Mouse (Mus musculus): ENCODE measurements around the gene Ccdc180. TPM values are rescaled to one million over a fixed set of nuclear protein-coding genes. Genes with fewer than 3 reads are reported as not detected.

The Ccdc180 gene
- polyA plus RNA-seq, 2 experiments = 0.01 to 0.08 TPM

GRCm38 (mm10) chr4:45883250-45883649 is 6.9 kb upstream of the Ccdc180 start:
- H3K4me3 ChIP-seq (ENCODE audit: insufficient read depth in 1 of 2, low read depth in 2 of 2, low read length in 2 of 2) = no peak overlapping the region
- H3K4me1 ChIP-seq (replicated peaks; ENCODE audit: control insufficient read depth in 2 of 2, insufficient read depth in 2 of 2, low read length in 1 of 2) = no peaks in the 10 kb centered on the region
- H3K27me3 ChIP-seq (ENCODE audit: control insufficient read depth, insufficient read depth, low read length) = no peaks in the 10 kb centered on the region
- H3K36me3 ChIP-seq (replicated peaks; ENCODE audit: control insufficient read depth, insufficient read depth, low read depth) = no peaks in the 10 kb centered on the region
- no peak for TF ChIP-seq CTCF (IDR thresholded peaks at IDR 0.05; ENCODE audit: low read depth)
- no peak for TF ChIP-seq EP300 (IDR thresholded peaks at IDR 0.05; ENCODE audit: low read depth)
- H3K9ac ChIP-seq (replicated peaks) = no peak overlapping the region
- H3K9me3 ChIP-seq (ENCODE audit: control insufficient read depth, low read length) = no peaks in the 10 kb centered on the region
- WGBS (ENCODE audit: insufficient replicate concordance) = 74% methylated on average over 16 of the region's 16 CpGs
- no peak overlapping the region for H3K27ac ChIP-seq
- no peak for ATAC-seq (ENCODE audit: insufficient read depth)
- H3K4me2 ChIP-seq (ENCODE audit: low read depth) = no peak overlapping the region
- no peak for DNase-seq (ENCODE audit: low read depth in 3 of 3, low spot score in 3 of 3)

GRCm38 (mm10) chr4:45889487-45889886 is 616 bp upstream of the Ccdc180 start:
- no peak overlapping the region for H3K4me2 ChIP-seq (ENCODE audit: low read depth)
- H3K27me3 ChIP-seq (ENCODE audit: control insufficient read depth, insufficient read depth, low read length) = no peaks in the 10 kb centered on the region
- peaks cover 0 to 2% of the 10 kb centered on the region in 2 experiments; a peak in 1 of 4 replicates for H3K4me1 ChIP-seq (replicated peaks; ENCODE audit: control insufficient read depth in 2 of 2, insufficient read depth in 2 of 2, low read length in 1 of 2)
- no peak overlapping the region for H3K9ac ChIP-seq (replicated peaks)
- ATAC-seq (ENCODE audit: insufficient read depth) (no peak), DNase-seq (ENCODE audit: low read depth in 3 of 3, low spot score in 3 of 3) (no peak)
- 62% methylated on average over 6 of the region's 6 CpGs for WGBS (ENCODE audit: insufficient replicate concordance)
- no peaks in the 10 kb centered on the region for H3K36me3 ChIP-seq (replicated peaks; ENCODE audit: control insufficient read depth, insufficient read depth, low read depth)
- TF ChIP-seq EP300 (IDR thresholded peaks at IDR 0.05; ENCODE audit: low read depth) (no peak), CTCF (IDR thresholded peaks at IDR 0.05; ENCODE audit: low read depth) (no peak)
- H3K27ac ChIP-seq = no peak overlapping the region
- no peaks in the 10 kb centered on the region for H3K9me3 ChIP-seq (ENCODE audit: control insufficient read depth, low read length)
- H3K4me3 ChIP-seq (ENCODE audit: insufficient read depth in 1 of 2, low read depth in 2 of 2, low read length in 2 of 2) = no peak overlapping the region

- ATAC-seq (ENCODE audit: insufficient read depth) (no peak), DNase-seq (ENCODE audit: low read depth in 3 of 3, low spot score in 3 of 3) (no peak)
- no peaks in the 10 kb centered on the region for H3K27me3 ChIP-seq (ENCODE audit: control insufficient read depth, insufficient read depth, low read length)
- no peaks in the 10 kb centered on the region for H3K9me3 ChIP-seq (ENCODE audit: control insufficient read depth, low read length)
- H3K9ac ChIP-seq (replicated peaks) = no peak overlapping the region
- H3K36me3 ChIP-seq (replicated peaks; ENCODE audit: control insufficient read depth, insufficient read depth, low read depth) = no peaks in the 10 kb centered on the region
- H3K4me2 ChIP-seq (ENCODE audit: low read depth) = no peak overlapping the region
- no peaks in the 10 kb centered on the region for H3K4me1 ChIP-seq (replicated peaks; ENCODE audit: control insufficient read depth in 2 of 2, insufficient read depth in 2 of 2, low read length in 1 of 2)
- TF ChIP-seq EP300 (IDR thresholded peaks at IDR 0.05; ENCODE audit: low read depth) = no peak
- no peak for TF ChIP-seq CTCF (IDR thresholded peaks at IDR 0.05; ENCODE audit: low read depth)
- H3K4me3 ChIP-seq (ENCODE audit: insufficient read depth in 1 of 2, low read depth in 2 of 2, low read length in 2 of 2) = no peak overlapping the region
- H3K27ac ChIP-seq = no peak overlapping the region
- whole genome bisulfite sequencing (ENCODE audit: insufficient replicate concordance) = 14% methylated on average over 16 of the region's 16 CpGs
Observed at GRCm38 (mm10) chr4:45896425-45897081, 6.5 kb downstream of the Ccdc180 start.

GRCm38 (mm10) chr4:45898413-45898812 is 8.3 kb downstream of the Ccdc180 start:
- DNase-seq (ENCODE audit: low read depth in 3 of 3, low spot score in 3 of 3) (no peak), ATAC-seq (ENCODE audit: insufficient read depth) (no peak)
- H3K27me3 ChIP-seq (ENCODE audit: control insufficient read depth, insufficient read depth, low read length) = no peaks in the 10 kb centered on the region
- H3K4me2 ChIP-seq (ENCODE audit: low read depth) = no peak overlapping the region
- H3K36me3 ChIP-seq (replicated peaks; ENCODE audit: control insufficient read depth, insufficient read depth, low read depth) = no peaks in the 10 kb centered on the region
- H3K27ac ChIP-seq = no peak overlapping the region
- TF ChIP-seq EP300 (IDR thresholded peaks at IDR 0.05; ENCODE audit: low read depth) (no peak), CTCF (IDR thresholded peaks at IDR 0.05; ENCODE audit: low read depth) (no peak)
- H3K4me1 ChIP-seq (replicated peaks; ENCODE audit: control insufficient read depth in 2 of 2, insufficient read depth in 2 of 2, low read length in 1 of 2) = no peaks in the 10 kb centered on the region
- H3K9me3 ChIP-seq (ENCODE audit: control insufficient read depth, low read length) = no peaks in the 10 kb centered on the region
- 21% methylated on average over 5 of the region's 5 CpGs for WGBS (ENCODE audit: insufficient replicate concordance)
- H3K9ac ChIP-seq (replicated peaks) = no peak overlapping the region
- H3K4me3 ChIP-seq (ENCODE audit: insufficient read depth in 1 of 2, low read depth in 2 of 2, low read length in 2 of 2) = no peak overlapping the region

GRCm38 (mm10) chr4:45909256-45909655 is 19.2 kb downstream of the Ccdc180 start:
- H3K27ac ChIP-seq = no peak overlapping the region
- WGBS (ENCODE audit: insufficient replicate concordance) = 74% methylated on average over 13 of the region's 13 CpGs

More at GRCm38 (mm10) chr4:45909256-45909655, 19.2 kb downstream of the Ccdc180 start:
- Histone ChIP-seq H3K4me2 (ENCODE audit: low read depth) (no peak overlapping the region), H3K9ac (replicated peaks) (no peak overlapping the region), H3K9me3 (ENCODE audit: control insufficient read depth, low read length) (no peaks in the 10 kb centered on the region), H3K4me1 (replicated peaks; ENCODE audit: control insufficient read depth in 2 of 2, insufficient read depth in 2 of 2, low read length in 1 of 2) (no peaks in the 10 kb centered on the region), H3K4me3 (ENCODE audit: insufficient read depth in 1 of 2, low read depth in 2 of 2, low read length in 2 of 2) (no peak overlapping the region), H3K36me3 (replicated peaks; ENCODE audit: control insufficient read depth, insufficient read depth, low read depth) (no peaks in the 10 kb centered on the region), H3K27me3 (ENCODE audit: control insufficient read depth, insufficient read depth, low read length) (no peaks in the 10 kb centered on the region)
- DNase-seq (ENCODE audit: low read depth in 3 of 3, low spot score in 3 of 3) (no peak), ATAC-seq (ENCODE audit: insufficient read depth) (no peak)
- TF ChIP-seq EP300 (IDR thresholded peaks at IDR 0.05; ENCODE audit: low read depth) (no peak), CTCF (IDR thresholded peaks at IDR 0.05; ENCODE audit: low read depth) (no peak)

Data from liver, embryonic 14.5 days (tissue).